Mouse (Mus musculus) spleen, adult 12 weeks (tissue): ENCODE measurements around the gene Oip5.

Source experiments
- DNase-seq: peaks from one replicate; pipeline ENCODE4 v3.0.0; 2022; ENCODE audit warnings: low spot score

Oip5 gene

GRCm38 (mm10) chr2:119584282-119584681 lies 34.0 kb downstream of the Oip5 start:
- DNase-seq: no peak

- DNase-seq: no peak
Observed at GRCm38 (mm10) chr2:119583439-119583838, 34.8 kb downstream of the Oip5 start.

- DNase-seq: no peak
Observed at GRCm38 (mm10) chr2:119581571-119581970, 36.7 kb downstream of the Oip5 start.

GRCm38 (mm10) chr2:119572471-119572870 lies 45.8 kb downstream of the Oip5 start:
- no peak for DNase-seq

- no peak for DNase-seq
Observed at GRCm38 (mm10) chr2:119566182-119566855, 52.0 kb downstream of the Oip5 start.

DNA sequence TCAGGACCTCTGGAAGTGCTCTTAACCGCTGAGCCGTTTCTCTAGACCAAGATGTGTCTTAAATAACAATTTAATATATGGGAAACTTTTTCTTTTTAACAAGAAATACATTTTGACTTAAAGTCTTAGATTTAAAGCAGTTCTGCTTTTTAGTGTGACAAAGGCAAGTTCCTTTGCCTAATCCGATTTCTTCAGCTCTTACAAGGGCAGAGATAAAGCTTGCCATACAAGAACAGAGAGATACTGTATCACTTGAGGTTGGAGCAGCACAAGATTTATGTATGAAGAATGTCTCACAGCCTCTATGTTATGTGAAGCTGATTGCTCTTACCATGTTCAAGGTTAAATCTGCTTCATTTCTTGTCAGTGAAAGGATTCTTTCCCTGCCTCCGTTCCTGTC lies 53.0 kb downstream of the Oip5 start:
- no peak for DNase-seq

GRCm38 (mm10) chr2:119561794-119562193 lies 56.5 kb downstream of the Oip5 start:
- DNase-seq: no peak
